Mouse (Mus musculus): ENCODE results near the gene Sppl2b. TPM values are rescaled to one million over a fixed set of nuclear protein-coding genes. Genes with fewer than 3 reads are reported as not detected.

Gene Sppl2b
- polyA plus RNA-seq, 1 experiment from 2014 or later = 49.3 TPM

- H3K36me3 ChIP-seq = no peaks in the 10 kb centered on the region
- H3K9ac ChIP-seq = no peak overlapping the region
- H3K4me3 ChIP-seq = no peak overlapping the region
- no peak overlapping the region for H3K4me2 ChIP-seq
- peaks cover 77% of the 10 kb centered on the region for H3K27me3 ChIP-seq
- H3K4me1 ChIP-seq = peaks cover 9% of the 10 kb centered on the region
- H3K27ac ChIP-seq = no peak overlapping the region
- WGBS = 45% methylated on average over 2 of the region's 2 CpGs
- no peak for ATAC-seq (ENCODE audit: insufficient number of reproducible peaks, insufficient read depth, low FRiP score, low TSS enrichment, low read depth)
- H3K9me3 ChIP-seq = peaks cover 14% of the 10 kb centered on the region
Measured at GRCm38 (mm10) chr10:80838346-80838912, 16.6 kb upstream of the Sppl2b start.

- Histone ChIP-seq H3K36me3 (no peaks in the 10 kb centered on the region), H3K27ac (no peak overlapping the region), H3K4me2 (no peak overlapping the region), H3K4me3 (no peak overlapping the region), H3K27me3 (peaks cover 77% of the 10 kb centered on the region), H3K9me3 (peaks cover 7% of the 10 kb centered on the region), H3K9ac (no peak overlapping the region), H3K4me1 (peaks cover 19% of the 10 kb centered on the region)
- WGBS = 64% methylated on average over 6 of the region's 6 CpGs
- no peak for ATAC-seq (ENCODE audit: insufficient number of reproducible peaks, insufficient read depth, low FRiP score, low TSS enrichment, low read depth)
Measured at GRCm38 (mm10) chr10:80839848-80840247, 15.2 kb upstream of the Sppl2b start.

- Histone ChIP-seq H3K4me2 (no peak overlapping the region), H3K36me3 (no peaks in the 10 kb centered on the region), H3K4me1 (peaks cover 19% of the 10 kb centered on the region), H3K9ac (no peak overlapping the region), H3K4me3 (no peak overlapping the region), H3K9me3 (no peaks in the 10 kb centered on the region), H3K27me3 (peaks cover 74% of the 10 kb centered on the region), H3K27ac (no peak overlapping the region)
- 66% methylated on average over 2 of the region's 2 CpGs for WGBS
- no peak for ATAC-seq (ENCODE audit: insufficient number of reproducible peaks, insufficient read depth, low FRiP score, low TSS enrichment, low read depth)
Measured at GRCm38 (mm10) chr10:80841685-80842084, 13.4 kb upstream of the Sppl2b start.

- no peaks in the 10 kb centered on the region for H3K9me3 ChIP-seq
- no peak overlapping the region for H3K27ac ChIP-seq
- WGBS = 82% methylated on average over 15 of the region's 15 CpGs
- ATAC-seq (ENCODE audit: insufficient number of reproducible peaks, insufficient read depth, low FRiP score, low TSS enrichment, low read depth) = no peak
- H3K4me1 ChIP-seq = peaks cover 16% of the 10 kb centered on the region
- H3K27me3 ChIP-seq = peaks cover 68% of the 10 kb centered on the region
- H3K36me3 ChIP-seq = no peaks in the 10 kb centered on the region
- no peak overlapping the region for H3K4me3 ChIP-seq
- no peak overlapping the region for H3K4me2 ChIP-seq
- H3K9ac ChIP-seq = no peak overlapping the region
Measured at GRCm38 (mm10) chr10:80842334-80842733, 12.7 kb upstream of the Sppl2b start.

- no peaks in the 10 kb centered on the region for H3K36me3 ChIP-seq
- H3K27me3 ChIP-seq = peaks cover 61% of the 10 kb centered on the region
- peak overlapping the region; percentile 89 for H3K4me2 ChIP-seq
- 13% methylated on average over 32 of the region's 32 CpGs for WGBS
- ATAC-seq (ENCODE audit: insufficient number of reproducible peaks, insufficient read depth, low FRiP score, low TSS enrichment, low read depth) = no peak
- peaks cover 16% of the 10 kb centered on the region for H3K4me1 ChIP-seq
- no peak overlapping the region for H3K27ac ChIP-seq
- peak overlapping the region; percentile 74 for H3K9ac ChIP-seq
- peak overlapping the region; percentile 55 for H3K4me3 ChIP-seq
- H3K9me3 ChIP-seq = no peaks in the 10 kb centered on the region
Measured at GRCm38 (mm10) chr10:80843087-80843930, 11.8 kb upstream of the Sppl2b start.

- peaks cover 61% of the 10 kb centered on the region for H3K27me3 ChIP-seq
- 4% methylated on average over 50 of the region's 51 CpGs for WGBS
Measured at GRCm38 (mm10) chr10:80843931-80844547, 11.0 kb upstream of the Sppl2b start, which contains the start of gene Lingo3. TSS of gene Lingo3 (minus strand) at chr10:80844039.

GRCm38 (mm10) chr10:80845055-80845693 is 9.9 kb upstream of the Sppl2b start:
- WGBS = 64% methylated on average over 8 of the region's 8 CpGs
- no peak overlapping the region for H3K4me2 ChIP-seq
- H3K4me1 ChIP-seq = peaks cover 22% of the 10 kb centered on the region
- H3K36me3 ChIP-seq = no peaks in the 10 kb centered on the region
- no peak overlapping the region for H3K27ac ChIP-seq
- no peak for ATAC-seq (ENCODE audit: insufficient number of reproducible peaks, insufficient read depth, low FRiP score, low TSS enrichment, low read depth)
- H3K9me3 ChIP-seq = no peaks in the 10 kb centered on the region
- peaks cover 55% of the 10 kb centered on the region for H3K27me3 ChIP-seq
- H3K4me3 ChIP-seq = no peak overlapping the region
- H3K9ac ChIP-seq = no peak overlapping the region

More at GRCm38 (mm10) chr10:80843931-80844547, 11.0 kb upstream of the Sppl2b start, which contains the start of gene Lingo3:
- peaks cover 19% of the 10 kb centered on the region for H3K4me1 ChIP-seq
- ATAC-seq (ENCODE audit: insufficient number of reproducible peaks, insufficient read depth, low FRiP score, low TSS enrichment, low read depth) = no peak
- peak within 1 kb of the TSS; percentile 74 for H3K9ac ChIP-seq
- H3K4me2 ChIP-seq = peak within 1 kb of the TSS; percentile 89
- peak within 1 kb of the TSS; percentile 55 for H3K4me3 ChIP-seq
- H3K9me3 ChIP-seq = no peaks in the 10 kb centered on the region
- H3K27ac ChIP-seq = no peak within 1 kb of the TSS
- no peaks in the 10 kb centered on the region for H3K36me3 ChIP-seq

- 73% methylated on average over 12 of the region's 12 CpGs for WGBS
- Histone ChIP-seq H3K4me3 (no peak overlapping the region), H3K9me3 (no peaks in the 10 kb centered on the region), H3K27ac (no peak overlapping the region), H3K36me3 (no peaks in the 10 kb centered on the region), H3K4me2 (no peak overlapping the region), H3K4me1 (peaks cover 22% of the 10 kb centered on the region), H3K27me3 (peaks cover 53% of the 10 kb centered on the region), H3K9ac (no peak overlapping the region)
- ATAC-seq (ENCODE audit: insufficient number of reproducible peaks, insufficient read depth, low FRiP score, low TSS enrichment, low read depth) = no peak
Measured at GRCm38 (mm10) chr10:80845732-80846131, 9.3 kb upstream of the Sppl2b start.

- ATAC-seq (ENCODE audit: insufficient number of reproducible peaks, insufficient read depth, low FRiP score, low TSS enrichment, low read depth) = no peak
- Histone ChIP-seq H3K27me3 (peaks cover 28% of the 10 kb centered on the region), H3K4me2 (no peak overlapping the region), H3K4me3 (no peak overlapping the region), H3K4me1 (peaks cover 19% of the 10 kb centered on the region), H3K27ac (no peak overlapping the region), H3K36me3 (peaks cover 25% of the 10 kb centered on the region), H3K9me3 (no peaks in the 10 kb centered on the region), H3K9ac (no peak overlapping the region)
- 9% methylated on average over 10 of the region's 10 CpGs for WGBS
Measured at GRCm38 (mm10) chr10:80848571-80848970, 6.5 kb upstream of the Sppl2b start.

- peak overlapping the region; percentile 93 for H3K4me3 ChIP-seq
- H3K9ac ChIP-seq = peak overlapping the region; percentile 92
- no peaks in the 10 kb centered on the region for H3K9me3 ChIP-seq
- H3K27me3 ChIP-seq = no peaks in the 10 kb centered on the region
- peaks cover 26% of the 10 kb centered on the region for H3K36me3 ChIP-seq
- WGBS = 17% methylated on average over 11 of the region's 11 CpGs
- no peak for ATAC-seq (ENCODE audit: insufficient number of reproducible peaks, insufficient read depth, low FRiP score, low TSS enrichment, low read depth)
- peak overlapping the region; percentile 96 for H3K4me2 ChIP-seq
- H3K27ac ChIP-seq = peak overlapping the region; percentile 33; the same call in 1 of the 2 replicates
- peaks cover 40% of the 10 kb centered on the region for H3K4me1 ChIP-seq
Measured at GRCm38 (mm10) chr10:80855749-80856073, 636 bp downstream of the Sppl2b start.

GRCm38 (mm10) chr10:80856267-80856666 is 1.2 kb downstream of the Sppl2b start:
- H3K4me2 ChIP-seq = peak overlapping the region; percentile 96
- peaks cover 40% of the 10 kb centered on the region for H3K4me1 ChIP-seq
- H3K9me3 ChIP-seq = no peaks in the 10 kb centered on the region
- 47% methylated on average over 3 of the region's 3 CpGs for WGBS
- no peaks in the 10 kb centered on the region for H3K27me3 ChIP-seq
- H3K36me3 ChIP-seq = peaks cover 24% of the 10 kb centered on the region
- H3K4me3 ChIP-seq = peak overlapping the region; percentile 93
- ATAC-seq (ENCODE audit: insufficient number of reproducible peaks, insufficient read depth, low FRiP score, low TSS enrichment, low read depth) = no peak
- H3K9ac ChIP-seq = peak overlapping the region; percentile 92
- H3K27ac ChIP-seq = peak overlapping the region; percentile 33; the same call in 1 of the 2 replicates

Measured in embryonic facial prominence, embryonic 13.5 days (tissue).